12 mouse cellular contexts compared by ENCODE assay signal in the genomic region with DNA sequence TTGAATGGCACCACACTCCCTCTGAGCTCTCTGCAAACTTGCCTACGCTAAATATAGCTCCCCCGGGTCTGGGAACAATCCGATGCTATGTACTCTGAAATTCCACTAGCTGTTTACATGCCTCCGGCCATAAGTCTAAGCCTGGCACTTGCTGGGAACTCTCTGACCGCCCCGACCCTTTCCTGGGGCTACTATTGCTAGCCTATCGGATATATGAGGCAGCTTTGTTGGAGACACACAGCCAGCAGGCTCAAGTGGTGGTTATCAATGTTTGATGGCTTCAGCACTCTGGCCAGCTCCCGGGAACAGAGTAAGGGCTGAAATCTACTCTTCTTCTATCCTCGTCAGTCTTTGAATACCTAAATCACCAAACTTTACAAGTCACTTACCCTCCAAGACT. TPM values are rescaled to one million over a fixed set of nuclear protein-coding genes. Genes with fewer than 3 reads are reported as not detected.
DNase-seq lines count a peak whose midpoint lies in the region; ATAC-seq lines count a peak whose summit lies in the region.
"Had no signal": no experiment of that assay in that cellular context is flagged by ENCODE, and none has a peak within 500 bp of the region (broad histone marks: within the 10 kb centered on the region; RNA-seq: fewer than 3 reads in every experiment).

No protein-coding gene starts in this region.

- intact Hi-C loops in heart, postnatal 10 days (cut with DNase I): no loop called here

- no peaks in the 10 kb centered on the region for H3K36me3 ChIP-seq in midbrain, embryonic 11.5 days (ENCODE audit: control insufficient read depth, insufficient read depth, low read length)
- H3K36me3 ChIP-seq in midbrain, embryonic 14.5 days (ENCODE audit: control insufficient read depth, insufficient read depth, low read length): no peaks in the 10 kb centered on the region
- no peaks in the 10 kb centered on the region for H3K36me3 ChIP-seq in neural tube, embryonic 11.5 days (ENCODE audit: control insufficient read depth, insufficient read depth, low read length)
- H3K36me3 ChIP-seq: embryonic facial prominence, embryonic 13.5 days; kidney, embryonic 15.5 days had no signal

- peak; percentile 14 to 43 for DNase-seq in heart, postnatal 10 days
- no peak for DNase-seq in heart, adult 8-10 months (ENCODE audit: low spot score)
- peak; percentile 79 for DNase-seq in midbrain, embryonic 11.5 days (ENCODE audit: low spot score, missing footprints)
- no peak for DNase-seq in midbrain, embryonic 14.5 days
- peak; percentile 73 for DNase-seq in embryo, embryonic 10 days (ENCODE audit: low spot score)
- peak; percentile 47 for DNase-seq in neural tube, embryonic 11.5 days (ENCODE audit: low spot score)
- DNase-seq in cerebellum, adult 18-20 months: no peak

- no peak overlapping the region for H3K27ac ChIP-seq in midbrain, embryonic 11.5 days (ENCODE audit: low read depth, low read length)
- H3K27ac ChIP-seq in midbrain, embryonic 14.5 days (replicated peaks; ENCODE audit: low read depth, low read length): no peak overlapping the region
- H3K27ac ChIP-seq in neural tube, embryonic 11.5 days (ENCODE audit: low read depth, low read length): no peak overlapping the region
- H3K27ac ChIP-seq: embryonic facial prominence, embryonic 13.5 days; kidney, embryonic 15.5 days; macrophage had no signal

- WGBS in midbrain, embryonic 11.5 days: 62% methylated on average over 9 of the region's 9 CpGs
- WGBS in midbrain, embryonic 14.5 days: 63% methylated on average over 9 of the region's 9 CpGs
- WGBS in neural tube, embryonic 11.5 days: 48% methylated on average over 9 of the region's 9 CpGs

- ATAC-seq in midbrain, embryonic 11.5 days (ENCODE audit: low FRiP score): no peak
- ATAC-seq in midbrain, embryonic 14.5 days (ENCODE audit: low FRiP score, low TSS enrichment): no peak
- ATAC-seq in neural tube, embryonic 11.5 days (ENCODE audit: insufficient read depth, low FRiP score, low TSS enrichment): no peak
- ATAC-seq in monocyte, adult 5-6 weeks (replicated peaks; ENCODE audit: insufficient number of reproducible peaks, low FRiP score, low TSS enrichment, poor library complexity, severe bottlenecking): no peak

- no peak overlapping the region for H3K9ac ChIP-seq in midbrain, embryonic 11.5 days (ENCODE audit: low read length)
- H3K9ac ChIP-seq in midbrain, embryonic 14.5 days (replicated peaks; ENCODE audit: low read length): no peak overlapping the region
- no peak overlapping the region for H3K9ac ChIP-seq in neural tube, embryonic 11.5 days (ENCODE audit: low read length)
- H3K9ac ChIP-seq: embryonic facial prominence, embryonic 13.5 days; kidney, embryonic 15.5 days had no signal

- H3K4me3 ChIP-seq in midbrain, embryonic 11.5 days (ENCODE audit: low read depth, low read length): no peak overlapping the region
- H3K4me3 ChIP-seq in midbrain, embryonic 14.5 days (replicated peaks; ENCODE audit: low read depth, low read length): no peak overlapping the region
- no peak overlapping the region for H3K4me3 ChIP-seq in neural tube, embryonic 11.5 days (ENCODE audit: low read depth, low read length)
- H3K4me3 ChIP-seq: embryonic facial prominence, embryonic 13.5 days; kidney, embryonic 15.5 days had no signal

- no peaks in the 10 kb centered on the region for H3K27me3 ChIP-seq in midbrain, embryonic 11.5 days (ENCODE audit: control insufficient read depth, insufficient read depth, low read length)
- H3K27me3 ChIP-seq in midbrain, embryonic 14.5 days (ENCODE audit: control insufficient read depth, insufficient read depth, low read length): no peaks in the 10 kb centered on the region
- no peaks in the 10 kb centered on the region for H3K27me3 ChIP-seq in neural tube, embryonic 11.5 days (ENCODE audit: control insufficient read depth, insufficient read depth, low read length)
- H3K27me3 ChIP-seq: embryonic facial prominence, embryonic 13.5 days had no signal

- H3K4me2 ChIP-seq in midbrain, embryonic 11.5 days: no peak overlapping the region
- no peak overlapping the region for H3K4me2 ChIP-seq in midbrain, embryonic 14.5 days (ENCODE audit: low read length)
- no peak overlapping the region for H3K4me2 ChIP-seq in neural tube, embryonic 11.5 days (ENCODE audit: low read depth)
- H3K4me2 ChIP-seq: embryonic facial prominence, embryonic 13.5 days; kidney, embryonic 15.5 days had no signal

- H3K9me3 ChIP-seq in midbrain, embryonic 11.5 days (ENCODE audit: control insufficient read depth, low read length): no peaks in the 10 kb centered on the region
- H3K9me3 ChIP-seq in midbrain, embryonic 14.5 days (ENCODE audit: control insufficient read depth, low read length): no peaks in the 10 kb centered on the region
- H3K9me3 ChIP-seq in neural tube, embryonic 11.5 days (ENCODE audit: control insufficient read depth, low read length): no peaks in the 10 kb centered on the region
- H3K9me3 ChIP-seq: embryonic facial prominence, embryonic 13.5 days; kidney, embryonic 15.5 days had no signal

- H3K4me1 ChIP-seq in midbrain, embryonic 11.5 days (ENCODE audit: control insufficient read depth, insufficient read depth, low read length): no peaks in the 10 kb centered on the region
- H3K4me1 ChIP-seq in midbrain, embryonic 14.5 days (ENCODE audit: control insufficient read depth, insufficient read depth, low read length): no peaks in the 10 kb centered on the region
- H3K4me1 ChIP-seq in neural tube, embryonic 11.5 days (ENCODE audit: control insufficient read depth, insufficient read depth, low read length): no peaks in the 10 kb centered on the region
- H3K4me1 ChIP-seq: kidney, embryonic 15.5 days had no signal

RNA-seq across cellular contexts. Expression of gene Umodl1, which starts 15.9 kb away (rescaled TPM):
- not detected for total RNA-seq in heart, postnatal 10 days (2021)
- total RNA-seq in heart, adult 8-10 months (2022): not detected
- polyA plus RNA-seq in midbrain, embryonic 11.5 days (2014; fragmentation: Nextera tagmentation; extraction: Ambion mirVana): 0.07 TPM in 1 of 2 replicates, not detected in the other
- not detected in 2 replicates for polyA plus RNA-seq in midbrain, embryonic 14.5 days (2014; fragmentation: Nextera tagmentation; extraction: Ambion mirVana)
- not detected in 2 replicates for polyA plus RNA-seq in neural tube, embryonic 11.5 days (2014; fragmentation: Nextera tagmentation; extraction: Ambion mirVana)
- not detected in 3 replicates for total RNA-seq in monocyte, adult 5-6 weeks (2017)
- polyA plus RNA-seq: macrophage; neural tube, embryonic 14.5 days had no signal

RNA-seq across cellular contexts. Expression of gene Glp1r, which starts 36.9 kb away (rescaled TPM):
- under 1 TPM; 0.55 to 0.60 TPM for total RNA-seq in heart, postnatal 10 days (2021)
- under 1 TPM; 0.13 to 0.28 (median 0.17) TPM for total RNA-seq in heart, adult 8-10 months (2022)
- polyA plus RNA-seq in midbrain, embryonic 11.5 days (2014; fragmentation: Nextera tagmentation; extraction: Ambion mirVana): 0.04 and 0.10 TPM in 2 replicates
- polyA plus RNA-seq in midbrain, embryonic 14.5 days (2014; fragmentation: Nextera tagmentation; extraction: Ambion mirVana): 0.46 and 0.58 TPM in 2 replicates
- 0.07 and 0.08 TPM in 2 replicates for polyA plus RNA-seq in neural tube, embryonic 11.5 days (2014; fragmentation: Nextera tagmentation; extraction: Ambion mirVana)
- 0.19 TPM in 1 of 3 replicates, not detected in the others for total RNA-seq in monocyte, adult 5-6 weeks (2017)
- polyA plus RNA-seq: macrophage had no signal

Comparison
In these comparisons a context has a peak if more than half of its experiments do, and no peak if none do; other contexts are left out.
1. DNase-seq: peak in heart, postnatal 10 days (2 of 2), midbrain, embryonic 11.5 days (single experiment), embryo, embryonic 10 days (single experiment) and neural tube, embryonic 11.5 days (single experiment); none in heart, adult 8-10 months (single experiment), midbrain, embryonic 14.5 days (single experiment) and cerebellum, adult 18-20 months (0 of 2).